Mouse (Mus musculus) lung, adult 18-20 months (tissue): ENCODE results near the gene Rbms1.

Source experiments
- DNase-seq, 2 experiments: peaks; one replicate each; pipeline ENCODE4 v3.0.0; 2022; ENCODE audit warnings: mixed read lengths in 2 of 2

The Rbms1 gene

GRCm38 (mm10) chr2:60804763-60805162, 158.2 kb downstream of the Rbms1 start:
- DNase-seq: no peak

- no peak for DNase-seq
These were observed 159.6 kb downstream of the Rbms1 start for GRCm38 (mm10) chr2:60803377-60803776.

- DNase-seq: peak in 1 of 2 experiments; percentile 42
These were observed 160.2 kb downstream of the Rbms1 start for GRCm38 (mm10) chr2:60802828-60803227.

GRCm38 (mm10) chr2:60802191-60802590, 160.8 kb downstream of the Rbms1 start:
- peak in 1 of 2 experiments; percentile 59 for DNase-seq

GRCm38 (mm10) chr2:60801571-60802155, 161.3 kb downstream of the Rbms1 start:
- DNase-seq: no peak

GRCm38 (mm10) chr2:60800921-60801558, 162.0 kb downstream of the Rbms1 start:
- peak in 1 of 2 experiments; percentile 32 for DNase-seq

GRCm38 (mm10) chr2:60799816-60800215, 163.2 kb downstream of the Rbms1 start:
- DNase-seq: no peak

- DNase-seq: peak in 1 of 2 experiments; percentile 73
These were observed 164.0 kb downstream of the Rbms1 start for GRCm38 (mm10) chr2:60798767-60799529.

GRCm38 (mm10) chr2:60796969-60797669, 165.9 kb downstream of the Rbms1 start:
- DNase-seq: peak; percentile 88 to 91

- DNase-seq: no peak
These were observed 166.4 kb downstream of the Rbms1 start for GRCm38 (mm10) chr2:60796616-60796968.

GRCm38 (mm10) chr2:60795861-60796260, 167.1 kb downstream of the Rbms1 start:
- DNase-seq: no peak

GRCm38 (mm10) chr2:60792506-60792905, 170.5 kb downstream of the Rbms1 start:
- DNase-seq: no peak

- DNase-seq: no peak
These were observed 173.9 kb downstream of the Rbms1 start for GRCm38 (mm10) chr2:60789126-60789525.

GRCm38 (mm10) chr2:60788173-60788908, 174.7 kb downstream of the Rbms1 start:
- DNase-seq: no peak

GRCm38 (mm10) chr2:60787088-60787487, 175.9 kb downstream of the Rbms1 start:
- DNase-seq: no peak

- DNase-seq: no peak
These were observed 176.7 kb downstream of the Rbms1 start for GRCm38 (mm10) chr2:60786289-60786688.

GRCm38 (mm10) chr2:60774501-60774900, 188.5 kb downstream of the Rbms1 start:
- no peak for DNase-seq

GRCm38 (mm10) chr2:60773592-60773991, 189.4 kb downstream of the Rbms1 start:
- DNase-seq: peak; percentile 59 to 65

GRCm38 (mm10) chr2:60766420-60766819, 196.6 kb downstream of the Rbms1 start:
- no peak for DNase-seq

GRCm38 (mm10) chr2:60756218-60756617, 206.8 kb downstream of the Rbms1 start:
- no peak for DNase-seq

- DNase-seq: no peak
These were observed 207.9 kb downstream of the Rbms1 start for GRCm38 (mm10) chr2:60755101-60755500.

- DNase-seq: no peak
These were observed 211.7 kb downstream of the Rbms1 start for GRCm38 (mm10) chr2:60751274-60751673.

- DNase-seq: no peak
These were observed 212.4 kb downstream of the Rbms1 start for GRCm38 (mm10) chr2:60750591-60750990.
